Mouse (Mus musculus) hindlimb bud, embryonic 11.5 days (tissue): ENCODE results near the gene Rhot1.
"Not testable (repeated sequence)": the region's sequence is repeated elsewhere in the genome, so short reads cannot be mapped to it uniquely, and the experiment has no call there.

ENCODE experiments used
- DNase-seq: peaks from one replicate; pipeline ENCODE4 v3.0.0-alpha.2; 2012; ENCODE audit warnings: low read depth, low spot score; ENCODE audit errors: extremely low spot score

Rhot1 gene

GRCm38 (mm10) chr11:80208860-80209800, at the start of gene Rhot1:
Gene Rhot1 (plus strand): TSS chr11:80209019.
- peak; percentile 73 for DNase-seq

GRCm38 (mm10) chr11:80161041-80161440, 47.8 kb upstream of the Rhot1 start:
- no peak for DNase-seq

DNA sequence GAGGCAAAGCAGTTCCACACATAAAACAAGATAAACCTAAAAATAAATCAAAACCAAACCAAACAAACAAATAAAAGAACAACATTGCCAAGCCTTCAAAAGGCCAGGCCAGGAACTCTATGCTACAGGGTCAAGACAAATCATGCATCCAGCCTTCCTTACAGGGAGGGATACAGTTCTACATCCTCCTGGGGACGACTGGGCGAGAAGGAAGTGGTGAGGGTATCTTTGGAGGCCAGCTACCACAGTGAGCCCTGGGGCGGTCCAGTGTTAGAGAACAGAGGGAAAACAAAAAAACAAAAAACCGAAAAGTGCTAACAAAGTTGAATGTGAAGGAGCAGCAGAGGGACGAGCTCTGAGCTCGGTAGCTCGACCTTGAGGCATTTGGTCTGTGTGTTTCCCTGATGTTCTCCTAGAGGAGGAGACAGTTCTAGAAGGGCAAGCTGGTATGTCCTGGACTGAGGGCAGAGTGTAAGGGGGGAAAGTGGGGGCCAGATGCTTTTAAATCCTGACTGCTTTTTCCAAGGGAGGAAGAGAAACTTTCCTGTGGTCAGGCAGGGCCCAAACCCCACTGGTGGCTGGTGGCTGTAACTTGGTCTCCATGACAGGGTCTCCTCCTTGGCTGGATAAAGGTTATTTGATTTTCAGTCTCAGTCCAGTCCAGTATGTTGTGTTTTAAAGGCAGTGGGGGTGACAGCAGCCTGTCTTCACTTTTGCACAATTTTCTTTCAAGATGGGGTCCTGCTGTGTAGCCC, 45.3 kb upstream of the Rhot1 start:
- DNase-seq = no peak

DNA sequence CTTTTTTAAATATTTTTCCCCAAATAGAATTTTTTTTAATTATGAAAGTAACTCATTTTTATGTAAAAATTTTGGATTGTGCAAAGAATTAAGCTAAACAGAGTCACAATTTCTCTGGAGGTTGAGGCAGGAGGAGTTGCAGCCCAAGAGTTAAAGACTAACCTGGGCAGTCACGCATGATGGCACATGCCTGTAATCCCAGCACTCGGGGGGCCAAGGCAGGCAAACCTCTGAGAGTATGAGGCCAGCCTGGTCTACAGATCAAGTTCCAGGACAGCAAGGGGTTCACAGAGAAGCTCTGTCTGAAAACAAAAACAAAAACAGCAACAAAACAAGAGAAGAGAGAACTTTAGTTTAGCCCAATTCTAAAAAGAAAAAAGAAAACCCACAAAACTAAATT, 44.6 kb upstream of the Rhot1 start:
- DNase-seq = no peak

- no peak for DNase-seq
Measured at GRCm38 (mm10) chr11:80168121-80168520, 40.7 kb upstream of the Rhot1 start.

DNA sequence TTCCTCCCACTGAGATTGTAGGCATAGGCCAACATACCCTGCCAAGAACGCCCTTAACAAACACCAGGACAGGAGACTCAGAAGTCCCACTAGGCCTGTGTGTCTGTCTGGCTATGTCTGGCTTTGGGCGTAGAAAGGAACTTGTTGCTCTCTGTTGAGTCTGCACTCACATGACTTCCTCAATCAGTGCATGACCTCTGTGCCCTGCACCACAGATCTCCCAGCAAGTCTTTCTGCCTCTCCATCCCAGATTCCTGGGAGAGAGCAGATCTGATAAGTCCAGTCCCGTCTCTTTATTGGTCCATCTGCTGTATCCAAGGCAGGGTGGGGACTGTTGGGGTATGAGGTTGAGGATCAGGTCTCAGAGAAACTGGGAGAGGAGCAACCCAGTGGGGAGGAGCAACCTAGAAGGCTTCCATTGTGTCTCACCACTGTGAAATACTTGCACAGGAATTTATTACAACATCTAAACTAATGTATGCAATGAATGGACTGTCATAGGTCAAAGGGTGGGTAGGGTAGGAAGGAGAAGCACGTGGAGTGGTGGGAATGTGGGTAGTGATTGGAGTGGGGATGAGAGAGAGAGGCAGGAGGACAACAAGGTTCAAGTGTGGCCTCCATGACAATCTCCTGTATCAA, 40.1 kb upstream of the Rhot1 start:
- no peak for DNase-seq

DNA sequence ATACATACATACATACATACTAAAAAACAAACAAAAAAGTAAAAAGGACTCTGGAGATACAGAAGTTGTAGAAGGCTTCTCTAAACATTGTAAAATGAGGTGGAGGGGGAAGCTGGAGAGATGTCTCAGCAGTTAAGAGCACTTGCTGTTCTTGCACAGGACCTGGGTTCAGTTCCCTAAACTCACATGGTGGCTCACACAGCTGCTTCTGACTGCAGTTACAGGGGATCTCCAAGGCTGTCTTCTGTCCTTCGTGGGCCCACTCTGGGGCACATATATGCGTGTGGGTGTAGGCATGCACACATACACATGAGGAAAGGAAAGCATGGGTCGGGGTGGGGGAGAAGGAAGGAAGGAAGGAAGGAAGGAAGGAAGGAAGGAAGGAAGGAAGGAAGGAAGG, 39.2 kb upstream of the Rhot1 start:
- DNase-seq = no peak

DNA sequence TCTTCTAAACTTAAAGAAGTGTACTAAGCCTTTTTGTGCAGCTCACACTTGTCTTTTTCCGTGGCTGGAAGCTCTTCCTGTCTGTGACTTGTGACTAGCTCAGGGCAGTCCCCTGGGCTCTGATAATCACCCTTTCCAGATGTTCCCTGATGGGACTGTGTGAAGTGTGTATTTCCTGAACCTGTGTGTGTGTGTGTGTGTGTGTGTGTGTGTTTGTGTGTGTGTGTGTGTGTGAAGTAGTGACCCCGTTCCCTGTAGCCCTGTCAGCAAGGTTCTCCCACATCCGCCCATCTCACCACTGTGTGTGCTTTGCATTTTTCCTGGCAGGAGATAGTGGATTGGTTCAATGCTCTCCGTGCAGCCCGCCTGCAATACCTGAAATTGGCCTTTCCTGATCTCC, 38.5 kb upstream of the Rhot1 start:
- no peak for DNase-seq

DNA sequence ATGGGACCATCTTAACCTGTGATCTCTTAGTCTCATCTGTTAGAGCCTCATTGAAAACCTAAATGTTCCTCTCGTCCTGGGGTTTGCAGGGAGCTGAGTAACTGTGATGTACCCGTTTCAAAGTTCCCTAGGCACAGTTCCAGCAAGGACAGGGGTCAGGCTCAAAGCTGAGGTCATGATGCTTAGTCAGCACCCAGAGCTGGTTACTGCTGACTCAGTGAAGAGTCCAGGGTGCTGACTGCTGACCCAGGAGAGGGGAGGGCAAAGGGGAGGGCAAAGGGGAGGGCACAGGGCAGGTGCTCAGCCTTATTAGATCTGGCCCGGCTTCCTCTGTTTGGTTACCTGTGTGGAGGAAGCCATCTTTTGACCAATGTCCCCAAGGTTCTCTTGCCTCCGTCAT, 36.9 kb upstream of the Rhot1 start:
- DNase-seq = no peak

GRCm38 (mm10) chr11:80173963-80174670, 34.7 kb upstream of the Rhot1 start:
- DNase-seq = no peak

- DNase-seq = no peak
Measured at GRCm38 (mm10) chr11:80176911-80177895, 31.6 kb upstream of the Rhot1 start.

- no peak for DNase-seq
Measured at GRCm38 (mm10) chr11:80178316-80178715, 30.5 kb upstream of the Rhot1 start.

- no peak for DNase-seq
Measured at GRCm38 (mm10) chr11:80181021-80181749, 27.6 kb upstream of the Rhot1 start.

- DNase-seq = peak; percentile 22
Measured at GRCm38 (mm10) chr11:80183054-80183704, 25.6 kb upstream of the Rhot1 start.

- DNase-seq = no peak
Measured at GRCm38 (mm10) chr11:80183705-80184255, 25.0 kb upstream of the Rhot1 start, which contains the start of gene Rnf135. Gene Rnf135 (plus strand): TSS chr11:80183851.

DNA sequence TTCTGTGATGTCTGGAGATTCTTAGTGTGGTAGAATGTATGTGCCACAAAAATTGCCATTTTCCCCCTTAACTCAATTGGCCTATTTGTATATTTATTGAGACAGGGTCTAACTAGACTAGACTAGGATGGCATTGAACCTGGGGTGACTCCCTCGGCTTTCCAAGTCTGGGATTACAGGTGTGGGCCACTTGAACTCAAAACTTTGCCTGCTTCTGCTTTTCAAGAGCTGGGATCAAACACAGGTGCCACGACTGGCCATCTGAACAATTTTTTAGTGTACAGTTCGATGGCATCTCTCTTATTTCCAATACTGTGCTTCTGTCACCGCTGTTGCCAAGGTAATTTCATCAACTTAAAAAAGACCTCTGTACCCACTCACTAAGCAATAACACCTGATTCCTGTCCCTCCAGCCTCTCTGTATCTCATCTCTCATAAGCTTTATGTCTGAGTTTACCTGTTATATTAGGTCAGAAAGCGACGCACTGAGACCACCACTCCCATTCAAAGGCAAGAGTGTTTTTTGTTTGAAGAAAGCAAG, 24.2 kb upstream of the Rhot1 start:
- DNase-seq = no peak

DNA sequence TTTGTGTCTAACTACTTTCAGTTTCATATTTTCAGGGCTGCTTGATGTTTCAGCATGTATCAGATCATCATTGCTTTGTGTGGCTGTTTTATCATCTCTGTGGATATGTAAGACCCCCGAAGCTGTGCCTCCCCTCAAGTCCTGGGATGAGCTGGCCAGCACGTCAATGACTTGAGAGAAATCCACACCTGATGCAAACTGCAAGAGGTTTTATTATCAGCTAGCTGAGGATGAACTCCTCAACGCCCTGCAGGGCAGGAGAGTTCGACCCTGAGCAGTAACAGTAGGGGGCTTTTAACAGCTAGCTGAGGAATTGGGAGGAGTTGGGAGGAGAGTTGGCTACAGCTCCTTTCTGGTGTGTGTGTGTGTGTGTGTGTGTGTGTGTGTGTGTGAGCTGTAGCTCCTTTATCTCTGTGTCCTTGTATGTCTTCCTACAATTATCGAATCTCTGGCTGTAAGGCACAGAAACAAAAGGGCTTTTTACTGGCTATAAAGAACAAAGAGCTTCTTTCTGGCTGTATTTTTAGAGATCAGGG, 23.3 kb upstream of the Rhot1 start:
- DNase-seq = not testable (repeated sequence)

- DNase-seq = no peak
Measured at GRCm38 (mm10) chr11:80190280-80190679, 18.5 kb upstream of the Rhot1 start.
